Mouse (Mus musculus): ENCODE results near the gene Rnf182. TPM values are rescaled to one million over a fixed set of nuclear protein-coding genes. Genes with fewer than 3 reads are reported as not detected.

The Rnf182 gene
- total RNA-seq, 2 experiments from 2014 or later, result not detected

DNA sequence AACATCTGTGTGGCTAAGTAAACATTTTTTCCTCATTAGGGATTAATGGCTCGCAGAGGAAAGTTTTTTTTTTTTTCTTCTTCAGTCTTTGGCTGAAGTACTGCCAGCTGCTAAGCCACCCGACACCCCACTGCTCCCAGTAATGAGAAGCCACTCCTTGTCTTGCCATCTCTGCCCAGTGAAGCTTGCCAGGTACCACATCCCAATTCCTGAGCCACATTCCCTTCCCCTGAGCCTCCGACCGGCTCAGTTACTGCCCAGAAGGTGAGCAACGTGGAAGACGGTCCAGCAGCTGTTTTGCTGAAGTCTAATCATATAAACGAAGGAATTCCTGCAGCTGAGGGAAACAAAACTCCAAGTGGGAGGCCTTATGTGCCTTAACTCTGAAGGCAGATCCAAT is 88.0 kb downstream of the Rnf182 start:
- DNase-seq, result no peak

DNA sequence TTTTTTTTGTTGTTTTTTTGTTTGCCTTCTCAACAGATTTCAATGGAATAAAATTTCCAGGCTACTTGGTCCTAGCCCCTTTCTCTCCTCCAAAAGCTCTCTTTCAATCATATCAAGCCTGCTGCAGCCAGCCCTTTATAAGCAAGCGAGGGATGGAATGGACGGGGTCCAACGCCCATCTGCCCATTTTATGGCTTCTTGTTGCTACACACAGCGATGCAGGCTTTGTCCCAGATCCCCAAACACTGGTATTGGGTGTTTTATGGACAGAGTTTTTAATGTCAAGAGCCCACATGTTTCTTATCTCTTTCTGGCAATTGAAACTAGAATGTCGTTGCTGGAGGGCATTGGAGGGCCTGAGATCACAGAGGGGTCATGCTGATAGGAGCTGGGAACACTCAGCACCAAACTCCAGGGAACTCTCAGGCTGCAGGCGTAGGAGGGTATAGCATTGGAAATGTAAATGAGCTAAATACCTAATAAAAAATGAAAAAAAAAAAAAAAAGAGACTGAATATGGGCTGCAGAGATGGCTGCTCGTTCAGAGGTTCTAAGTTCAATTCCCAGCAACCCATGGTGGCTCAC is 89.1 kb downstream of the Rnf182 start:
- DNase-seq, result peak in 1 of 2 experiments; percentile 10

DNA sequence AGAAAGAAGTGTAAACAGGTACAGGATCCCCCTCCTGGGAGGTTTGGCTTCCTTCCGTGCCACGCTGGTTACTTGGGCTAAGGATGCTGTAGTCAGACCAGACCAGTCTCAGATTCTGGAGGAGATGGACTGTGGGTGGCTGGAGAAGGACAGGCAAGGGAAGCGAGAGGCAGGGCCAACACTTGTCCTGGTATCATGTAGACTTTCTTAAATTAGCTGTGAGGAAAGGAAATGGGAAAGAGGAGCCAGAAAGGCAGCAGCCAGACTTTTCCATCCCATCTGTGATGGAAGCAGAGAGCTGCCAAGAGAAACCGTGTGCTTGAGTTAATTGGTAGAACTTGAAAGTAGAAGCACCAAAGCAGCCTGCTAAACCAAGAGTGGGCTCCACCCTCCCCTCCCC is 90.9 kb downstream of the Rnf182 start:
- DNase-seq, result peak in 1 of 2 experiments; percentile 4

DNA sequence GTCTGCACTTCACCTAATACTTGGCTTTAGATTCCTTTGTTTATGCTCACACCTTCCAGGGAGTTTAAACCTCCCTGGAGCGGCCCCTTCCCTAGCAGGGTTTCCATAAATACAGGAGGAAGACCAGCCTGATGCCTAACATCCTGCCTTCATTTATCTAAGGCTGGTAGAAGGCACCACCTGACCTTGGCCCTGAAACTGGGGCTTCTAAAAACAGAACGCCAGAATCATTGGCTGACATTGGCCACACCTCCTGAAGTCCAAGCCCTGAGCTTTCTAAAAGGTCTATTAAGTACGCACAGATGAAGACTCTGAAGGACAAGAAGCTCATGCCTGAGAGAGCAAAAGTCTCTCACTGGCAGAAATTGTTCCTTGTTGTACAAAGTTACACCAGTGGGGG is 94.0 kb downstream of the Rnf182 start:
- DNase-seq, result peak; percentile 48 to 61

DNA sequence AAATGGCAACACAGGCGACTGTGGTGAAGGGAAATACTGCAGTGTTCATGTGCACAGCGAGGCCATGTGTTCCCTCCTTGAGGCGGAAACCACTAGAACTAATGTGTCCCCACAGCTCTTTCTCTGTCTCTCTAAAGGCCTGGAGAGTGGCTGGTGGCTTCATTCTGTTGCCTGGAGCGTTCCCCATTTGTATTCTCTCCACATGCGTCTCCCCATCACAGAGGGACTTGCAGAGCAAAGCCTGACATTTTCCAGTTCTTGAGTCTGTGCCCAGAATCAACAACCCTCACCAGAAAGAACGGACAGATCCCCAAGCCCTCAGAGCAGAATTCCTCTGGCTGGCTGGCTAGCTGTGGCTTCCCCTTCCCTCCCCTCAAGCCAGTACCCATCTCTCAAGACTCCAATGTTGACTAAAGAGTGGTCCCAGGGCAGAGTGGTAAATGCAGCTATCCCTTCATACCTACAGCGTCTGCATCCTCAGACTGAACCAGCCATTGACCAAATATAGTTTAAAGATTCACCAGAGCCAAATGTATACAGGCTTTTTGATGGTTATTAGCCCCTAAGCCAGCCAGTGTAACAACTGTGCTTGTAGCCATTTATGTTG is 96.3 kb downstream of the Rnf182 start:
- no peak for DNase-seq

DNA sequence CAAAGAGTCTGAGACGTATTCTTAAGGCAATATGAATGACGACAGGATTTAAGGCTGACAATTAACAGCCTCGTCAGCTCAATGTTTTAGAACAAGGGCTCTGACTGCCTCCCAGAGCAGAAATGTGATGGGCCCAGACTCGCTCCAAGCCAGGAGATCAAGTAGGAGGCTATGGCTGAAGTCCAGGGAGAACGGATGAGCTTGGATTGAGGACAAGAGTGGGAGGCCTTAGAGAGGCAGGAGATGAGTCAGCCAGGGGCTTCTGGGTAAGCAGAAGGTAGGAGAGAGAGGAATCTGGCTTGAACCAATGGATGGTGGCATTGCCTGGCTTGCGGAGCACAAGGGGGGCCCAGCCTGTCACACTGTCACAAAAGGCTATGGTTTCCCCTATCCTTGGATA is 99.2 kb downstream of the Rnf182 start:
- DNase-seq, result no peak

DNA sequence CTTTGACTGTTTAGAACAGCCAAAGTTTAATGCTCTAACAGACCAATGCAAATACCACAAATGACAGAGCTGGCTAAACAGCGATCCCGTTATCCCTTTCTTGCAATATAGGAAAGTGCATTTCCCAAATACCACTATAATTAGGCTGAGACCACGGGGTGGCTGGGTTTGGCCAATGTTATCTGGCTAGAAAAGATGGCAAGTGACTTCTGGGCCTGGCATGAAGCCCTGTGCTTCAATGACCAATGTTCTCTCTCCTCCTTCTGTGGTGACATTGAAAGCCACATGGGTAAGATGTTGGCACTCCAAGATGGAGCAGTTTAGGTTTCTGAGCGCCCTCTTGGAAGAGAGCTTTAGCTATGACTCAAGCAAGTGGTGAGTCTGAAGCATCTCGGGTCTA is 100.0 kb downstream of the Rnf182 start:
- no peak for DNase-seq

DNA sequence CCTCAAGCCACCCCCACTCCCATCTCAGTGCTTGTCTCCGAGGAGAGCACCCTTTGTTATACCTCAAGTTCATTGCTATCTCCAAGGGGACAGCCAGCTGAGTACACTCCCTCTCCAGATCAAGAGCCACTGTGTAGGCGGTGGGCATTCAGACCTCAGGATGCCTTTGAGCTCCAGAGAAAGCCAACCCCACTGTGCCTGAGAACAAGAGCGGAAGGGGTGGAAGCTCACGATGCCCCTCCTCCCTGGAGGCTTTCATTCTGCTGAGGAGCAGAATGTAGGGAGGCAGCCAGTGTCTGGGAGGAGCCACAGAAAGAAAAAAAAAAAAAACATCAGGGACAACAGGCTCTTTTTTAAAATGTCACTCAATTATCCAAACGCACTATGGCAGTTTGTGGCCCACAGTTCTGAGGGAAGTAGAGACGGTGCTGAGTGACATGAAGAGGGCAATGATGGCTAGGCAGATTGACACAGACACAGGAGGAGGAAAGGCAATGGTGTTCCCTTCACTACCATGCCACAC is 101.1 kb downstream of the Rnf182 start:
- no peak for DNase-seq

DNA sequence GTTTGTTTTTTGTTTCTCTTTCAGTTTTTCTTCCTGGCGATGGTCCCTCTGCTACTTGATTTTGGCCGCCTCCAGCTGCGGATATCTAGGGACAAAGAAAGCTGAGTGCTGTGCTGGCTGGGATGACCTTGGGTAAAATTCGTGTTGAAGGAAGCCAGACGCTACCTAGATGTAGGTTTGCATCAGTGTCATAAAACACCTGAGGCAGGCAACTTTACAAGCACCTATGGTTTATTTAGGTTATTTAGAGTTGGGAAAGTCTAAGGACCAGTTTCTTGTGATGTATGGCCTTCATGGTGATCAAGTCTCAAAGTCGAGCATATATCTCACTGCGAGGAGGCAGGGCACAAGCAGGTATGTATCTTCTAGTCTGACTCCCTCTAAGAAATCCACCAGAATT is 102.7 kb downstream of the Rnf182 start:
- DNase-seq, result no peak

DNA sequence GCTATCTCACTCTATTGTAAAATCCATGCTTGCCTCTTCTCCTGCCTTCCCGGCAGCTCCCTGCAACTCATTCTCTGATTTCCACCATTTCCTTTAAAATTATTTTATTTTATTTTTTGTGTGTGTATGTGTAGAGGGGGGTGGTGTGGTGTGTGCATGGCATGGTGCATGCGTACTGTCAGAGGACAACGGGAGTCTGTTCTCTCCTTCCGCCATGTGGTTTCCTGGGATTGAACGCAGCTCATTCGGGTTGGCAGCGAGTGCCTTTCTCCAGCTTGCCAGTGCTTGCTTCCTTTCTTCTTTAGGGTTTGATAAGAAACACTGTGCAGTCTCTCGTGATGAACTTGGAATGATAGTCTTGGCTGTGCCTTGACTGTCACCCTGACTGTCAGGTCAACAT is 105.0 kb downstream of the Rnf182 start:
- DNase-seq, result no peak

Other genes with a start within 250 kb of the Rnf182 start
- gene Nol7, start 217.3 kb upstream of the Rnf182 start, total RNA-seq (2021), result 100 to 1,000 TPM; 108 to 114 TPM
- 10 to 100 TPM; 40.5 to 45.0 TPM for gene Ranbp9, start 134.4 kb upstream of the Rnf182 start, total RNA-seq (2021)
- 10 to 100 TPM; 49.3 to 52.2 TPM for gene Mcur1, start 55.5 kb upstream of the Rnf182 start, total RNA-seq (2021)
- 1 to 10 TPM; 2.3 to 3.5 TPM for gene Cd83, start 169.1 kb downstream of the Rnf182 start, total RNA-seq (2021)

Data from heart, adult 18-20 months (tissue).